Comparison of ENCODE assay signal across 28 mouse cellular contexts in genomic region chr5:137039453-137039852, GRCm38 (mm10). TPM values are rescaled to one million over a fixed set of nuclear protein-coding genes. Genes with fewer than 3 reads are reported as not detected.
"Had no signal": no experiment of that assay in that cellular context is flagged by ENCODE, and none has a peak within 500 bp of the region (broad histone marks: within the 10 kb centered on the region; RNA-seq: fewer than 3 reads in every experiment).

No protein-coding gene starts in this region.

- H3K4me3 ChIP-seq: heart, embryonic 10.5 days; heart, embryonic 12.5 days; hindbrain, embryonic 10.5 days; hindbrain, embryonic 13.5 days; hindbrain, embryonic 15.5 days; layer of hippocampus, adult 2 months; left cerebral cortex, adult 2 months; limb, embryonic 13.5 days; limb, embryonic 15.5 days; liver, embryonic 12.5 days had no signal

- H3K27me3 ChIP-seq: heart, embryonic 12.5 days; hindbrain, embryonic 15.5 days; limb, embryonic 15.5 days had no signal

- H3K4me1 ChIP-seq: heart, embryonic 10.5 days; hindbrain, embryonic 13.5 days; hindbrain, embryonic 15.5 days had no signal

- DNase-seq: gastrocnemius, postnatal 14 days; gastrocnemius, postnatal 36 days; heart, adult 18-20 months; heart, postnatal 10 days; heart, postnatal 4 days; kidney, adult 18-20 months; kidney, adult 8-10 months; kidney, postnatal 10 days; kidney, postnatal 25 days; kidney, postnatal 4 days; left cerebral cortex, postnatal 4 days had no signal

- ATAC-seq: hindbrain, postnatal 0 days; liver, embryonic 12.5 days had no signal

- H3K4me2 ChIP-seq: heart, embryonic 12.5 days; hindbrain, embryonic 13.5 days; hindbrain, embryonic 15.5 days; limb, embryonic 13.5 days; limb, embryonic 15.5 days; liver, embryonic 12.5 days had no signal

- H3K27ac ChIP-seq: heart, embryonic 10.5 days; hindbrain, embryonic 10.5 days; hindbrain, embryonic 13.5 days; hindbrain, embryonic 15.5 days; hindbrain, postnatal 0 days; layer of hippocampus, adult 2 months; left cerebral cortex, adult 2 months; limb, embryonic 13.5 days; limb, embryonic 15.5 days; liver, embryonic 12.5 days; liver, embryonic 14.5 days had no signal

- H3K9me3 ChIP-seq: heart, embryonic 10.5 days; heart, embryonic 12.5 days; hindbrain, embryonic 10.5 days; hindbrain, embryonic 13.5 days; hindbrain, embryonic 15.5 days; limb, embryonic 13.5 days; limb, embryonic 15.5 days; liver, embryonic 12.5 days had no signal

- H3K9ac ChIP-seq: heart, embryonic 12.5 days; hindbrain, embryonic 13.5 days; hindbrain, embryonic 15.5 days; limb, embryonic 13.5 days; limb, embryonic 15.5 days; liver, embryonic 12.5 days; liver, embryonic 14.5 days had no signal

RNA-seq across cellular contexts. Expression of gene Vgf, which starts 13.3 kb away (rescaled TPM):
- polyA plus RNA-seq: gonadal fat pad, adult 2 months; heart, embryonic 10.5 days; heart, embryonic 12.5 days; heart, embryonic 14.5 days; heart, embryonic 16.5 days; limb, embryonic 11.5 days; liver, adult 2 months; liver, embryonic 12.5 days had no signal

RNA-seq across cellular contexts. Expression of gene Serpine1, which starts 32.6 kb away (rescaled TPM):
- polyA plus RNA-seq: hindbrain, embryonic 10.5 days had no signal
